Mouse (Mus musculus): Measurements from ENCODE around the gene Prkch. TPM values are rescaled to one million over a fixed set of nuclear protein-coding genes. Genes with fewer than 3 reads are reported as not detected.

The Prkch gene
- polyA plus RNA-seq, 2 experiments = 1.1 to 1.6 TPM

- no peak overlapping the region for H3K4me3 ChIP-seq (ENCODE audit: insufficient read depth in 1 of 2, low read depth in 2 of 2, low read length in 2 of 2)
- no peak for ATAC-seq (ENCODE audit: insufficient read depth)
- H3K4me2 ChIP-seq (ENCODE audit: low read depth) = no peak overlapping the region
- H3K36me3 ChIP-seq (replicated peaks; ENCODE audit: control insufficient read depth, insufficient read depth, low read depth) = no peaks in the 10 kb centered on the region
- DNase-seq (ENCODE audit: low read depth in 3 of 3, low spot score in 3 of 3) = no peak
- no peaks in the 10 kb centered on the region for H3K9me3 ChIP-seq (ENCODE audit: control insufficient read depth, low read length)
- 57% methylated on average over 5 of the region's 5 CpGs for WGBS (ENCODE audit: insufficient replicate concordance)
- H3K9ac ChIP-seq (replicated peaks) = no peak overlapping the region
- peaks cover 0 to 3% of the 10 kb centered on the region in 2 experiments; a peak in 2 of 4 replicates for H3K4me1 ChIP-seq (replicated peaks; ENCODE audit: control insufficient read depth in 2 of 2, insufficient read depth in 2 of 2, low read length in 1 of 2)
- TF ChIP-seq EP300 (IDR thresholded peaks at IDR 0.05; ENCODE audit: low read depth) = no peak
- no peak for TF ChIP-seq CTCF (IDR thresholded peaks at IDR 0.05; ENCODE audit: low read depth)
- H3K27ac ChIP-seq = no peak overlapping the region
- no peaks in the 10 kb centered on the region for H3K27me3 ChIP-seq (ENCODE audit: control insufficient read depth, insufficient read depth, low read length)
These were observed 229.6 kb downstream of the Prkch start for GRCm38 (mm10) chr12:73814056-73814735.

DNA sequence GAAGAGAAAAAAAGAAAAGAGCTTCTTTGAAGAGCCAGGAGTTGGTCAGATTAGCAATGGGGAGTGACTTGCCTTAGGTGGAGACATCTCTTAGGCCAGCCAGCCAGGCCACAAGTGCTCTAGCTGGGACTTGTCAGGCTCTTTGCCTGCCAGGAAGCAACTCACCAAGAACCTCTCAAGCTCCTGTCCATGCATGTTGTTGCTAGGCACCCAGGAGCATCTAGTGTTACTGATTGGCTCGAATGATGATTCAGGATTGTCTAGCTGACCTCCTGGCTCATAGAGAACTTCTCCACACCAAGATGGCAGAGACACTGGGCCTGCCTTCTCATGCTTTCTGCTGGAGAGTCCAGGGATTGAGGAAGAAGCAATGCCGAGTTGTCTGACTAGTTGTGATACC, 230.3 kb downstream of the Prkch start:
- H3K27me3 ChIP-seq (ENCODE audit: control insufficient read depth, insufficient read depth, low read length) = no peaks in the 10 kb centered on the region

DNA sequence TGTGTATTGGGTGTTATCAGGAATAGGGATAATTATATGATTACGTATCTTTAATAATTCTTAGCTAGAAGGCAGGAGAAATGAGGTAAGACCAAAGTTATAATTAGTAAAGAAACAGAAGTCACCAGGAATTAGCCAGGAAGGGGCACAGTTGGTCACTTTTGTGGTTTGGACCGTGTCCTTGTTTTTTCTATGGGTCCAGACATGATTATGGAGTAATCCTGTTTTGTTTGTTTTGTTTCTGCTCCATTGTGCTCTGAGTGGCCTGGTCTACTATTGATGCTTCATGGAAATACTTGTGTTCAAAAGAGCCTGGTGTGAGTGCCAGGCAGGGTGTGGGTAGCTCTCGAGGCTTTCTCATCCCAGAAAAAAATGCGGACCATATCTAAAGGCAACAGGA, 230.9 kb downstream of the Prkch start:
- H3K4me1 ChIP-seq (replicated peaks; ENCODE audit: control insufficient read depth in 2 of 2, insufficient read depth in 2 of 2, low read length in 1 of 2) = peaks cover 0 to 3% of the 10 kb centered on the region in 2 experiments; a peak in 2 of 4 replicates
- H3K4me3 ChIP-seq (ENCODE audit: insufficient read depth in 1 of 2, low read depth in 2 of 2, low read length in 2 of 2) = no peak overlapping the region
- no peaks in the 10 kb centered on the region for H3K27me3 ChIP-seq (ENCODE audit: control insufficient read depth, insufficient read depth, low read length)
- DNase-seq (ENCODE audit: low read depth in 3 of 3, low spot score in 3 of 3) (no peak), ATAC-seq (ENCODE audit: insufficient read depth) (no peak)
- no peak overlapping the region for H3K9ac ChIP-seq (replicated peaks)
- TF ChIP-seq EP300 (IDR thresholded peaks at IDR 0.05; ENCODE audit: low read depth) (no peak), CTCF (IDR thresholded peaks at IDR 0.05; ENCODE audit: low read depth) (no peak)
- WGBS (ENCODE audit: insufficient replicate concordance) = 60% methylated on average over 4 of the region's 4 CpGs
- no peaks in the 10 kb centered on the region for H3K9me3 ChIP-seq (ENCODE audit: control insufficient read depth, low read length)
- no peak overlapping the region for H3K27ac ChIP-seq
- H3K4me2 ChIP-seq (ENCODE audit: low read depth) = no peak overlapping the region
- H3K36me3 ChIP-seq (replicated peaks; ENCODE audit: control insufficient read depth, insufficient read depth, low read depth) = no peaks in the 10 kb centered on the region

More for the DNA sequence above, 230.3 kb downstream of the Prkch start:
- Histone ChIP-seq H3K9me3 (ENCODE audit: control insufficient read depth, low read length) (no peaks in the 10 kb centered on the region), H3K4me3 (ENCODE audit: insufficient read depth in 1 of 2, low read depth in 2 of 2, low read length in 2 of 2) (no peak overlapping the region), H3K4me2 (ENCODE audit: low read depth) (no peak overlapping the region), H3K36me3 (replicated peaks; ENCODE audit: control insufficient read depth, insufficient read depth, low read depth) (no peaks in the 10 kb centered on the region), H3K4me1 (replicated peaks; ENCODE audit: control insufficient read depth in 2 of 2, insufficient read depth in 2 of 2, low read length in 1 of 2) (peaks cover 0 to 3% of the 10 kb centered on the region in 2 experiments; a peak in 2 of 4 replicates), H3K9ac (replicated peaks) (no peak overlapping the region), H3K27ac (no peak overlapping the region)
- ATAC-seq (ENCODE audit: insufficient read depth) (no peak), DNase-seq (ENCODE audit: low read depth in 3 of 3, low spot score in 3 of 3) (no peak)
- WGBS (ENCODE audit: insufficient replicate concordance) = 38% methylated on average over 2 of the region's 2 CpGs
- TF ChIP-seq EP300 (IDR thresholded peaks at IDR 0.05; ENCODE audit: low read depth) (no peak), CTCF (IDR thresholded peaks at IDR 0.05; ENCODE audit: low read depth) (no peak)

DNA sequence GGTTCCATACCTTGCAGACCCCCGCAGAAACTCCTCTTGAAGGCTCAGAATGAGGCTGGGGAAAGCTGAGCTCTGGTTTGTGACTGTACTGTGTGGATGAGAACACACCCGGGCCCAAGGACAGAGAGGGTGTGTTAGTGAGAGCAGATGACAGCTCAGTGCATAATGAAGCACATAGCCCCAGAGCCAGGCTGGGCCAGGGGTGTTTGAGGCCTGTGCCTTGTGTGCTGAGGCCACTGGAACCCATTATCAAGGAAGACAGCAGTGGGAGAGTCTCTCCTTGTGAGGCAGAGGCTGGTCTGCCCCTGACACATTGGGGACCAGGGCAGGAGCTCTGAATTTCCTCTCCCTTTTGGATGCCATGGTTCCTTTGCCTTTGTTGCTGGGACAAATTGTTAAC, 231.3 kb downstream of the Prkch start:
- Histone ChIP-seq H3K27ac (no peak overlapping the region), H3K36me3 (replicated peaks; ENCODE audit: control insufficient read depth, insufficient read depth, low read depth) (no peaks in the 10 kb centered on the region), H3K9me3 (ENCODE audit: control insufficient read depth, low read length) (no peaks in the 10 kb centered on the region), H3K9ac (replicated peaks) (no peak overlapping the region), H3K4me1 (replicated peaks; ENCODE audit: control insufficient read depth in 2 of 2, insufficient read depth in 2 of 2, low read length in 1 of 2) (peaks cover 0 to 3% of the 10 kb centered on the region in 2 experiments; a peak in 2 of 4 replicates), H3K27me3 (ENCODE audit: control insufficient read depth, insufficient read depth, low read length) (no peaks in the 10 kb centered on the region), H3K4me3 (ENCODE audit: insufficient read depth in 1 of 2, low read depth in 2 of 2, low read length in 2 of 2) (no peak overlapping the region), H3K4me2 (ENCODE audit: low read depth) (no peak overlapping the region)
- ATAC-seq (ENCODE audit: insufficient read depth) (no peak), DNase-seq (ENCODE audit: low read depth in 3 of 3, low spot score in 3 of 3) (no peak)
- TF ChIP-seq CTCF (IDR thresholded peaks at IDR 0.05; ENCODE audit: low read depth) (no peak), EP300 (IDR thresholded peaks at IDR 0.05; ENCODE audit: low read depth) (no peak)
- 38% methylated on average over 2 of the region's 2 CpGs for WGBS (ENCODE audit: insufficient replicate concordance)

DNA sequence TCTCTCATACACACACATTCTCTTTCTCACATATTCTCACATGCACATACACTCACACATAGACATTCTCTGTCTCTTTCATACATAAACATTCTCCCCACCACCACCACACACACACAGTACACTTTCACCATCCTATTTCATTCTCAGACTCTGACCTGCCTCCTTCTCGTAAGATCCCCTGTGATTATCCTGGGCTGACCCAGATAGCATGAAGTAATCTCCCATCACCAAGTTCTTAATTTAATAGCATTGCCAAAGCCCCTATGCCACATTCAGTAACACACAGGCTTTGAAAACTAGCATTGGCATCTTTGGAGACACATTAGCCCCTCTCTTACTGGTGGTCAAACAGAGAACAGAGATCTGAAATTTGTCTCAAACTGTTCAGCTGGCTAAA, 232.3 kb downstream of the Prkch start:
- TF ChIP-seq EP300 (IDR thresholded peaks at IDR 0.05; ENCODE audit: low read depth) (no peak), CTCF (IDR thresholded peaks at IDR 0.05; ENCODE audit: low read depth) (no peak)
- WGBS (ENCODE audit: insufficient replicate concordance) = 71% methylated on average over 1 of the region's 1 CpGs
- H3K27me3 ChIP-seq (ENCODE audit: control insufficient read depth, insufficient read depth, low read length) = no peaks in the 10 kb centered on the region

More for the DNA sequence above, 232.3 kb downstream of the Prkch start:
- H3K4me1 ChIP-seq (replicated peaks; ENCODE audit: control insufficient read depth in 2 of 2, insufficient read depth in 2 of 2, low read length in 1 of 2) = peaks cover 0 to 3% of the 10 kb centered on the region in 2 experiments; a peak in 2 of 4 replicates
- ATAC-seq (ENCODE audit: insufficient read depth) (no peak), DNase-seq (ENCODE audit: low read depth in 3 of 3, low spot score in 3 of 3) (no peak)
- no peak overlapping the region for H3K27ac ChIP-seq
- no peaks in the 10 kb centered on the region for H3K9me3 ChIP-seq (ENCODE audit: control insufficient read depth, low read length)
- H3K4me3 ChIP-seq (ENCODE audit: insufficient read depth in 1 of 2, low read depth in 2 of 2, low read length in 2 of 2) = no peak overlapping the region
- H3K36me3 ChIP-seq (replicated peaks; ENCODE audit: control insufficient read depth, insufficient read depth, low read depth) = no peaks in the 10 kb centered on the region
- H3K9ac ChIP-seq (replicated peaks) = no peak overlapping the region
- no peak overlapping the region for H3K4me2 ChIP-seq (ENCODE audit: low read depth)
